Mouse (Mus musculus) C3H10T1/2 (cell line): ENCODE results near the gene Traf6. TPM values are rescaled to one million over a fixed set of nuclear protein-coding genes. Genes with fewer than 3 reads are reported as not detected.

ENCODE experiments used
- polyA plus RNA-seq, 2 experiments: library from polyadenylated mRNA; unstranded; fragments of >200 nt; fragmentation: generic; extraction: Trizol; gene quantifications; one replicate each; pipeline ENCODE4 v1.2.1; 2012; ENCODE audit warnings: missing spikeins in 2 of 2

Gene Traf6
- 1 to 10 TPM in 1 of 2 experiments, under 1 TPM in 1; 0.44 to 3.2 TPM for polyA plus RNA-seq

DNA sequence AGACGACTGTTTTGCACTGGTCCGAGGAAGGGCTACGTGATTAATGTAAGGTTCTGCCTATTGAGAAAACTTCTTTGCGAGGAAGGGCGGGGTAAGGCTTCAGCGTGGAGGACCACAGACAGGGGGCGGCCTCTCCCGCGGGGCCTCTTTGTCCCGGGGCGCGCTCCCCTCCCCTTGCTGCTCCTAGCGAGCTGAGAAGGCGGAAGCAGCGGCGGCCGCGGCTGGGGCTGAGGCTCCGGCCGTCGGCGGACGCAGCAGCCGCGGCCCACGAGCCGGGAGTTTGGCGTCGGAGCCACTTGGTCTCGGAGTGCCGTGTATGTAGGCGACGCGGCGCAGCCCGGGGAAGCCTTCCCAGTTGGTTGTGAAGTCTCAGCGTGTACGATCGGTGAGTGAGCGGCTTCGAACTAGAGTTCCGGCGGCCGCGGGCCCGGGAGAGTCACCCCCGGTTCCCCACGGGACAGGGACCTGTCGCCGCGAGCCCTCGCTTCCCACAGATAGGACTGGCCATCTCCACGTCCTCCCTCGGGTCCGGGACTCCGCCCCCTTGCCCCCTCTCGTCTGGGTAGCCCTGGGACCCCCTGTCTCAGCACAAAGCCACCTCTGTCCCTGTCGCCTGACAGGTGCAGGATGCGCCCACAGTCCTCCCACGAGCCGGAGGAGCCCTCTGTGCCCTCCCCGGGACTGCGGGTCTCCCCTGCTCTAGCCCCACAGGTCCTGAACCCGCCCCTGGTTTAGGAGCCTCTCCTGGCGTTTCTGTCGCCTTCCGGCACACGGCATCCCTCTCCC, at the start of gene Traf6:
TSS of gene Traf6 (plus strand) at position 194 of the 786 bp plus-strand sequence.

DNA sequence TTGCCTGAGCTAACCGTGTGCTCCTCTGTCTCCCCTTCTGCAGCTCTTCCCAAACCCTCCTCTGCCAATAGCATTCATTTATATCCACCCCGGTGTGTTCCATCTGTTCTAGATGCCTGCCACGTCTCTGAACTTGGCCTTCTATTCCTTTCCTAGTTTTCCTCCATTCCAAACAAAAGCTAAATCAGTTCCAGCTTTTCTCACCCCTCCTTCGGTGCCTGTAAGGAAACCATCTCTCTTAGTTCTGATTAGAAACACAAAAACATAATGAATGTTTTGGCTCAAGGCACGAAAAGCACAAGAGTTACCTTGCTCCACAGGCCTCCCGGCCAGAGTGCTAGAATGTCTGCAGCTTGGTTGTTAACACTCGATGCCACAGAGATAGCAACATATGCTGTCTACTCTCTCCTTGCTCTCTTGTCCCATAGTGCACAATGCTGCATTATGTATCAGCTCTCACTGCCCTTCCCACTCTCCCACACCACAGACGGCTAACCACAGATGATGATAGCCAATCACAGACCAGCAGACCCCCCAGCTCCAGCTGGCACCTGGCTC, 29.0 kb upstream of the Traf6 start, which contains the start of the genes Rag1 and B230118H07Rik:
TSS of gene Rag1 (minus strand) at position 388 of the 558 bp plus-strand sequence.
TSS of gene B230118H07Rik (minus strand) at position 419 of the 558 bp plus-strand sequence.

Other genes starting within 250 kb of the Traf6 start
- not detected for gene Rag2, start 53.7 kb upstream of the Traf6 start, polyA plus RNA-seq
- gene Rag1, start 28.9 kb upstream of the Traf6 start, polyA plus RNA-seq: under 1 TPM in 1 of 2 experiments, not detected in 1; 0.02 TPM
- 10 to 100 TPM in 1 of 2 experiments, 1 to 10 TPM in 1; 1.6 to 46.5 TPM for gene B230118H07Rik, start 28.9 kb upstream of the Traf6 start, polyA plus RNA-seq
- under 1 TPM; 0.42 to 0.74 TPM for gene Prr5l, start 204.6 kb downstream of the Traf6 start, polyA plus RNA-seq
- gene Commd9, start 207.8 kb downstream of the Traf6 start, polyA plus RNA-seq: 10 to 100 TPM; 45.6 to 62.6 TPM